Mouse (Mus musculus) lung, postnatal 0 days (tissue): ENCODE measurements at regions not wholly inside any gene's neighbourhood (a gene's known extent, or its start where the extent isn't known, plus 50 kb on each side); places are given as distances from the start of the nearest gene placed in this dataset.

Experiments
- CTCF ChIP-seq: IDR thresholded peaks from 2 replicates; pipeline ENCODE4 v1.5.1; 2016; ENCODE audit warnings: antibody characterized with exemption, mild to moderate bottlenecking
- EP300 ChIP-seq: IDR thresholded peaks from 2 replicates; pipeline ENCODE4 v1.6.1; 2016; ENCODE audit warnings: antibody characterized with exemption, mild to moderate bottlenecking, control low read depth

DNA sequence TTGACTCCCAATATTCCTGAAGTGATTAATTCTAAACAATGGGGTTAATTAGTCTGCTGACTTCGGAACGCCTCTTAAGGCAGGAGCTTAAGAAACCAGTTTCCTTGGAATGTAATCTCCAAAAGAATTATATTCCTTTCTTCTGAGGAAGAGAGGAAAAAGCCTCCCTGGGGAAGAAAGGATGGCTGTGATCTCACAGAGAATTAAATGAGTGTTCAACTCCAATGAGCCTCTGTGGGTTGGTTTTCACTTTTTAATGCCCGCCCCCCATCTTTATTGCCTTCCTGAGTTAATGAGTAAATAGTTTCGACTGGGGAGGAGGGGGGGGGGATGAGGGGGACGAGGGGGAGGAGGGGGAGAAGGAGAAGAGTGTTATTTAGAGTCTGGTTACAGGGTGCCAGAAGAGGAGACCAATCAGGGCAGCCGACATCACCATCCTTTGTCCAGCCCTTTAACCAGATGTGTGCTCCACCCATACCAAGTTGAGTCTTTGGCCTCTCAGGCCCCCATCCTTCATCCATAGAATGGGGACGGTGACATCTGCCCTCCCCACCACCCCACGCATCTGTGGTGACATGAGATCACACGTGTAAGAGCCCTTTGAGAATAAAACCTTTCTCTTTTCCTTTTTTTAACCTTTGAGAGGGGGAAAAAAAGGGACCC, 214.8 kb upstream of the Csf3r start:
- TF ChIP-seq CTCF (no peak), EP300 (no peak)
